Mouse (Mus musculus): ENCODE results near the gene Sycn. TPM values are rescaled to one million over a fixed set of nuclear protein-coding genes. Genes with fewer than 3 reads are reported as not detected.

The Sycn gene
- polyA plus RNA-seq, 1 experiment from 2014 or later = 17.9 TPM

GRCm38 (mm10) chr7:28547628-28548027 lies 6.9 kb downstream of the Sycn start:
- H3K9ac ChIP-seq (ENCODE audit: low read length) = no peak overlapping the region
- no peaks in the 10 kb centered on the region for H3K4me1 ChIP-seq (replicated peaks; ENCODE audit: control insufficient read depth, insufficient read depth, low read length)
- no peaks in the 10 kb centered on the region for H3K9me3 ChIP-seq (ENCODE audit: control insufficient read depth, low read length)
- no peak overlapping the region for H3K4me2 ChIP-seq (ENCODE audit: low read length)
- no peaks in the 10 kb centered on the region for H3K36me3 ChIP-seq (ENCODE audit: control insufficient read depth, insufficient read depth, low read length)
- no peak overlapping the region for H3K4me3 ChIP-seq (ENCODE audit: low read depth, low read length)
- DNase-seq (ENCODE audit: low spot score) (no peak), ATAC-seq (replicated peaks; ENCODE audit: low FRiP score, low TSS enrichment, low read depth) (no peak)
- WGBS = 71% methylated on average over 7 of the region's 7 CpGs
- peaks cover 39% of the 10 kb centered on the region for H3K27me3 ChIP-seq (replicated peaks; ENCODE audit: control insufficient read depth, insufficient read depth, low read length)
- H3K27ac ChIP-seq (ENCODE audit: low read depth) = no peak overlapping the region

DNA sequence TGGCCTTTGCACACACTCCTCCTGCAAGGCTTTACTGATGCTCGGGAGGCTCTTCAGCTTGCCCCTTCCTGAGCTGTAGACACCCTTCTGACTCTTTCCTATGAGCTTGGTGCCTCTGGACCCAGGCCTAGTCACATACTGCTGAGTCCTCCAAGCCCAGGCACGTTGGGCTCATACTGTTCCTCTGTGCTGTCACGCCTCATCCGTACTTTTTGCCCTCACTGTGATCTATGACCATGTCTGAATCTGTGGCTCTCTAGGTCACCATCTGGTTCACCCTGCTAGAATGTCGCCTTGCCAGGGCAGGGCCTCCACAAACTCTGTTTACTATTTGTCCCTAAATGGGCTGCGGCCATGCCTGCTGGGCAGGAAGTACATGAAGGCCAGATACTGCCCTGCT lies 12.4 kb downstream of the Sycn start:
- H3K27me3 ChIP-seq (replicated peaks; ENCODE audit: control insufficient read depth, insufficient read depth, low read length) = 0 out of 2 replicates have a peak, but pooled peaks cover under 1% of the 10 kb centered on the region
- H3K27ac ChIP-seq (ENCODE audit: low read depth) = no peak overlapping the region
- H3K36me3 ChIP-seq (ENCODE audit: control insufficient read depth, insufficient read depth, low read length) = peaks cover 4% of the 10 kb centered on the region; the same call in 1 of the 2 replicates
- ATAC-seq (replicated peaks; ENCODE audit: low FRiP score, low TSS enrichment, low read depth) (no peak), DNase-seq (ENCODE audit: low spot score) (no peak)
- H3K9me3 ChIP-seq (ENCODE audit: control insufficient read depth, low read length) = no peaks in the 10 kb centered on the region
- WGBS = 87% methylated on average over 6 of the region's 6 CpGs
- H3K9ac ChIP-seq (ENCODE audit: low read length) = no peak overlapping the region
- no peak overlapping the region for H3K4me2 ChIP-seq (ENCODE audit: low read length)
- no peaks in the 10 kb centered on the region for H3K4me1 ChIP-seq (replicated peaks; ENCODE audit: control insufficient read depth, insufficient read depth, low read length)
- H3K4me3 ChIP-seq (ENCODE audit: low read depth, low read length) = no peak overlapping the region

DNA sequence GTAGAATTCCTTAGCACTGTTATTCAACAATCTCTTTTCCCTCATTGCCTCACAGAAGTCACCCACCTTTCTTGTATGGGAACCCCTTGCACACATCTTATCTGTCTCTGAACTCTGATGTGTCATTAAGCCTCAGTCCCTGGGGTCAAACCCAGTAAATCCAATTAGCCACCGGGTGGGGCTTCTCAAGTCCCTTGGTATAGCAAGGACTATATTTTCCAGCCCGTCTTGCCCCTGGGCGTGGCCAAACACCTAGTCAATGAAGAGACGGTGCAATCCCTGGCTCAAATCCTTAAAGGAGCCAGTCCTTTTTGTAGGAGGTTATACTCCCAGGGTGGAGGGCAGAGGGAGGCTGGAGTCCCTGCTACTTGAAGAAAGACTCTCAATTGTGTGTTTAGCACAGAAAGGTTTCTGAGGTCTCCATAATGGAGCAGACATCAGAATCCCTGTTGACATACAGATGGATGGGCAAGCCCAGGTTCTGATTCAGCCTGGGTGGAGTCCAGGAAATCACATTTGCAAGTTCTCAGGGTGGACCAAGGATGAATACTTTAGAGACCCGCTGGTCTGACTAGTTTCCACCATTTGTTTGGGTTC lies 15.4 kb downstream of the Sycn start:
- DNase-seq (ENCODE audit: low spot score) (no peak), ATAC-seq (replicated peaks; ENCODE audit: low FRiP score, low TSS enrichment, low read depth) (no peak)
- Histone ChIP-seq H3K27ac (ENCODE audit: low read depth) (no peak overlapping the region), H3K9me3 (ENCODE audit: control insufficient read depth, low read length) (no peaks in the 10 kb centered on the region), H3K36me3 (ENCODE audit: control insufficient read depth, insufficient read depth, low read length) (peaks cover 33% of the 10 kb centered on the region), H3K27me3 (replicated peaks; ENCODE audit: control insufficient read depth, insufficient read depth, low read length) (no peaks in the 10 kb centered on the region), H3K4me3 (ENCODE audit: low read depth, low read length) (no peak overlapping the region), H3K4me2 (ENCODE audit: low read length) (no peak overlapping the region), H3K4me1 (replicated peaks; ENCODE audit: control insufficient read depth, insufficient read depth, low read length) (no peaks in the 10 kb centered on the region), H3K9ac (ENCODE audit: low read length) (no peak overlapping the region)
- WGBS = 13% methylated on average over 5 of the region's 5 CpGs

- H3K9ac ChIP-seq (ENCODE audit: low read length) = no peak overlapping the region
- H3K9me3 ChIP-seq (ENCODE audit: control insufficient read depth, low read length) = no peaks in the 10 kb centered on the region
- no peaks in the 10 kb centered on the region for H3K4me1 ChIP-seq (replicated peaks; ENCODE audit: control insufficient read depth, insufficient read depth, low read length)
- H3K36me3 ChIP-seq (ENCODE audit: control insufficient read depth, insufficient read depth, low read length) = peaks cover 43% of the 10 kb centered on the region
- ATAC-seq (replicated peaks; ENCODE audit: low FRiP score, low TSS enrichment, low read depth) (no peak), DNase-seq (ENCODE audit: low spot score) (no peak)
- no peaks in the 10 kb centered on the region for H3K27me3 ChIP-seq (replicated peaks; ENCODE audit: control insufficient read depth, insufficient read depth, low read length)
- H3K4me3 ChIP-seq (ENCODE audit: low read depth, low read length) = no peak overlapping the region
- no peak overlapping the region for H3K4me2 ChIP-seq (ENCODE audit: low read length)
- WGBS = 61% methylated on average over 5 of the region's 5 CpGs
- H3K27ac ChIP-seq (ENCODE audit: low read depth) = no peak overlapping the region
Measured at GRCm38 (mm10) chr7:28557069-28557468, 16.4 kb downstream of the Sycn start.

GRCm38 (mm10) chr7:28557708-28558107 lies 17.0 kb downstream of the Sycn start:
- Histone ChIP-seq H3K4me2 (ENCODE audit: low read length) (no peak overlapping the region), H3K27ac (ENCODE audit: low read depth) (no peak overlapping the region), H3K27me3 (replicated peaks; ENCODE audit: control insufficient read depth, insufficient read depth, low read length) (no peaks in the 10 kb centered on the region), H3K36me3 (ENCODE audit: control insufficient read depth, insufficient read depth, low read length) (peaks cover 49% of the 10 kb centered on the region), H3K9me3 (ENCODE audit: control insufficient read depth, low read length) (no peaks in the 10 kb centered on the region), H3K9ac (ENCODE audit: low read length) (no peak overlapping the region), H3K4me1 (replicated peaks; ENCODE audit: control insufficient read depth, insufficient read depth, low read length) (no peaks in the 10 kb centered on the region), H3K4me3 (ENCODE audit: low read depth, low read length) (no peak overlapping the region)
- DNase-seq (ENCODE audit: low spot score) (no peak), ATAC-seq (replicated peaks; ENCODE audit: low FRiP score, low TSS enrichment, low read depth) (no peak)
- WGBS = 80% methylated on average over 6 of the region's 6 CpGs

DNA sequence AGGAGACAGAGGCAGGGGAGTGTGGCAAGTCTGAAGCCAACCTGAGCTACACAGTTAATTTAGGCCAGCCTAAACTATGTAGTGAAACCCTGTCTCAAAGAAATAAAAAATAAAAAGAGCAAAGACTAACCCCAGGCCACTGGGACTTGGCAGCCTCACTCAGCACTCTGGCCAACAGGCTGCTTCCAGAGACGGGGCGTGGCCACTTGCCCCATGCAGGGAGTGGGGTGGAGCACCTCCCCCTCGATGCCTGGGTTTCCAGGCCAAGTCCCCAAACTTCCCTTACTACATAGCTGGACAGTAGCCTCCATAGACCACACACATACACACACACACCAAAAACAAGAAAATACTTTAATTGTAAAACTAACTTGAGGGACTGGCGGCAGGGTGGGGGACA lies 17.8 kb downstream of the Sycn start:
- H3K36me3 ChIP-seq (ENCODE audit: control insufficient read depth, insufficient read depth, low read length) = peaks cover 57% of the 10 kb centered on the region
- no peak overlapping the region for H3K4me3 ChIP-seq (ENCODE audit: low read depth, low read length)
- H3K27ac ChIP-seq (ENCODE audit: low read depth) = no peak overlapping the region
- H3K27me3 ChIP-seq (replicated peaks; ENCODE audit: control insufficient read depth, insufficient read depth, low read length) = no peaks in the 10 kb centered on the region
- H3K4me1 ChIP-seq (replicated peaks; ENCODE audit: control insufficient read depth, insufficient read depth, low read length) = no peaks in the 10 kb centered on the region
- ATAC-seq (replicated peaks; ENCODE audit: low FRiP score, low TSS enrichment, low read depth) = no peak
- WGBS = 49% methylated on average over 4 of the region's 4 CpGs
- H3K4me2 ChIP-seq (ENCODE audit: low read length) = no peak overlapping the region
- H3K9me3 ChIP-seq (ENCODE audit: control insufficient read depth, low read length) = no peaks in the 10 kb centered on the region
- no peak overlapping the region for H3K9ac ChIP-seq (ENCODE audit: low read length)
- no peak for DNase-seq (ENCODE audit: low spot score)

DNA sequence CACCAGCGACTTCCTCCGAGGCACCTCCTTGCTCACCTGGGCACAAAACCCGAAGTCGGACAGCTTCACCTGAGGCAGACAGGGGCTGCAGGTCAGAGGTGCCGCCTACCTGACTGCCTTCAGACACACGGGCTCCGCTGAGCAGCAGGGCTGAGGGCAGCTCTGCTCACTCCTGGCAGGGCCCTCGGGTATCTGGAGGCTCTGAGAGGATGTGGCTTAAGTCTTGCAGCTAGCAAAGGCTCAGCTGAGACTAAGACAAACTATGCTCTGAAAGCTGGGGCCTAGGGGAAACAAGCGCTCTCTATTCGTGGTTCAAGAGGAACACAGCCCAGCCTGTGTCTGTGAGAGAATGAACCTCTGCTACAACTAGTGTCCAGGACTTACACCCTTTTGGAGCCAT lies 20.2 kb downstream of the Sycn start:
- Histone ChIP-seq H3K36me3 (ENCODE audit: control insufficient read depth, insufficient read depth, low read length) (peaks cover 79% of the 10 kb centered on the region), H3K27me3 (replicated peaks; ENCODE audit: control insufficient read depth, insufficient read depth, low read length) (no peaks in the 10 kb centered on the region), H3K9me3 (ENCODE audit: control insufficient read depth, low read length) (no peaks in the 10 kb centered on the region), H3K4me2 (ENCODE audit: low read length) (no peak overlapping the region), H3K4me1 (replicated peaks; ENCODE audit: control insufficient read depth, insufficient read depth, low read length) (no peaks in the 10 kb centered on the region), H3K4me3 (ENCODE audit: low read depth, low read length) (no peak overlapping the region), H3K9ac (ENCODE audit: low read length) (no peak overlapping the region), H3K27ac (ENCODE audit: low read depth) (no peak overlapping the region)
- ATAC-seq (replicated peaks; ENCODE audit: low FRiP score, low TSS enrichment, low read depth) = no peak
- 94% methylated on average over 10 of the region's 10 CpGs for WGBS
- no peak for DNase-seq (ENCODE audit: low spot score)

DNA sequence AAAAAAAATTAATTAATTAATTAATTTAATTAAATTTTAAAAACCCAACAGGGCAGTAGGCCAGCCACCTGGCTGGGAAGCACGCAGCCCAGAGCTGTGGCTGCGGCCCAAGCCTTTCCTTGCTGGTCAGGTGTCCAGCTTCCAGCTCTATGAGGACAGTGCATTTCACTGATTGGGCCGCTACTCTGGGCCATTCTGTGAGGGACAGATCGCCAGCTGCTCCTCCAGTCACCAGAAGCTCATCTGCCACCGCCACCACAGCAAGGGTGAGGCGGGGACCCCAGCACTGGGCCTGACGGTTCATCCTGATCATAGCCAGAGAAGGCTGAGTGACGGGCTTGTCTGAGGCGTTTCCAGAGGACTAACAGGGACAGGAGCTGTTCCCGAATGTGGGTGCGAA lies 21.3 kb downstream of the Sycn start:
- Histone ChIP-seq H3K27me3 (replicated peaks; ENCODE audit: control insufficient read depth, insufficient read depth, low read length) (no peaks in the 10 kb centered on the region), H3K9me3 (ENCODE audit: control insufficient read depth, low read length) (no peaks in the 10 kb centered on the region), H3K27ac (ENCODE audit: low read depth) (no peak overlapping the region), H3K9ac (ENCODE audit: low read length) (no peak overlapping the region), H3K4me3 (ENCODE audit: low read depth, low read length) (no peak overlapping the region), H3K4me2 (ENCODE audit: low read length) (no peak overlapping the region), H3K4me1 (replicated peaks; ENCODE audit: control insufficient read depth, insufficient read depth, low read length) (no peaks in the 10 kb centered on the region), H3K36me3 (ENCODE audit: control insufficient read depth, insufficient read depth, low read length) (peaks cover 90% of the 10 kb centered on the region)
- 87% methylated on average over 11 of the region's 11 CpGs for WGBS
- DNase-seq (ENCODE audit: low spot score) (no peak), ATAC-seq (replicated peaks; ENCODE audit: low FRiP score, low TSS enrichment, low read depth) (no peak)

GRCm38 (mm10) chr7:28562371-28562770 lies 21.7 kb downstream of the Sycn start:
- no peak overlapping the region for H3K4me3 ChIP-seq (ENCODE audit: low read depth, low read length)
- H3K9me3 ChIP-seq (ENCODE audit: control insufficient read depth, low read length) = no peaks in the 10 kb centered on the region
- no peaks in the 10 kb centered on the region for H3K27me3 ChIP-seq (replicated peaks; ENCODE audit: control insufficient read depth, insufficient read depth, low read length)
- H3K4me2 ChIP-seq (ENCODE audit: low read length) = no peak overlapping the region
- no peak for DNase-seq (ENCODE audit: low spot score)
- H3K4me1 ChIP-seq (replicated peaks; ENCODE audit: control insufficient read depth, insufficient read depth, low read length) = no peaks in the 10 kb centered on the region
- H3K36me3 ChIP-seq (ENCODE audit: control insufficient read depth, insufficient read depth, low read length) = peaks cover 94% of the 10 kb centered on the region
- no peak for ATAC-seq (replicated peaks; ENCODE audit: low FRiP score, low TSS enrichment, low read depth)
- H3K9ac ChIP-seq (ENCODE audit: low read length) = no peak overlapping the region
- H3K27ac ChIP-seq (ENCODE audit: low read depth) = no peak overlapping the region
- WGBS = 94% methylated on average over 13 of the region's 13 CpGs

Data from intestine, embryonic 14.5 days (tissue).